Mouse (Mus musculus) stomach, adult 2 months (tissue): ENCODE measurements around the gene Jak1. TPM values are rescaled to one million over a fixed set of nuclear protein-coding genes. Genes with fewer than 3 reads are reported as not detected.

ENCODE experiments used
- polyA plus RNA-seq: library from polyadenylated mRNA; depleted of rRNA; stranded (reverse); fragments of >200 nt; gene quantifications from 2 replicates; pipeline ENCODE4 v1.2.3, GENCODE M21; 2012; rRNA removed

Gene Jak1
- polyA plus RNA-seq = 10.3 and 11.7 TPM in 2 replicates

GRCm38 (mm10) chr4:101264741-101265513 lies at the start of gene Jak1:
Gene Jak1 (minus strand): TSS chr4:101265282.

Other genes with a start within 250 kb of the Jak1 start
- gene Gm10577, start 244.6 kb downstream of the Jak1 start, polyA plus RNA-seq = not detected in 2 replicates
- gene Raver2, start 196.3 kb downstream of the Jak1 start, polyA plus RNA-seq = 1.0 and 1.2 TPM in 2 replicates
- 6.6 and 10.1 TPM in 2 replicates for gene Ak4, start 154.0 kb upstream of the Jak1 start, polyA plus RNA-seq
- gene Dnajc6, start 231.4 kb upstream of the Jak1 start, polyA plus RNA-seq = 0.17 and 0.31 TPM in 2 replicates